Mouse (Mus musculus) heart, adult 2 months (tissue): ENCODE results near the gene Dok3. TPM values are rescaled to one million over a fixed set of nuclear protein-coding genes. Genes with fewer than 3 reads are reported as not detected.

Experiments
- DNase-seq, 2 experiments: peaks; one replicate each; pipeline ENCODE4 v3.0.0; 2021
- H3K27ac ChIP-seq: fragments of 200-600 bp; 2 replicates; pipeline ENCODE4 v1.8.1; 2022
- H3K27me3 ChIP-seq: fragments of 200-500 bp; 2 replicates; pipeline ENCODE4 v1.6.1; 2012; ENCODE audit warnings: mild to moderate bottlenecking, low read length, inconsistent platforms, mixed read lengths; ENCODE audit not compliant: control insufficient read depth, insufficient read depth
- H3K36me3 ChIP-seq: fragments of 200-500 bp; 2 replicates; pipeline ENCODE4 v1.6.1; 2012; ENCODE audit warnings: low read length, inconsistent platforms; ENCODE audit not compliant: control insufficient read depth, insufficient read depth
- H3K4me1 ChIP-seq: fragments of 200-500 bp; 2 replicates; pipeline ENCODE4 v1.6.1; 2011; ENCODE audit warnings: low read length; ENCODE audit not compliant: control insufficient read depth, insufficient read depth
- H3K4me3 ChIP-seq: fragments of 200-600 bp; 2 replicates; pipeline ENCODE4 v1.8.1; 2022
- H3K79me2 ChIP-seq: fragments of 200-500 bp; replicated peaks from 2 replicates; pipeline ENCODE4 v1.6.1; 2012; ENCODE audit warnings: mild to moderate bottlenecking, inconsistent platforms, low read length, moderate library complexity, mixed read lengths; ENCODE audit not compliant: control insufficient read depth, insufficient read depth
- H3K9ac ChIP-seq: fragments of 200-500 bp; 2 replicates; pipeline ENCODE4 v1.6.1; 2012; ENCODE audit warnings: low read depth, mild to moderate bottlenecking, control low read depth, inconsistent platforms, low read length, mixed read lengths
- CTCF ChIP-seq: fragments of 200-600 bp; IDR thresholded peaks from 2 replicates; pipeline ENCODE4 v1.8.1; 2022; ENCODE audit warnings: antibody characterized with exemption, mild to moderate bottlenecking, moderate library complexity
- EP300 ChIP-seq: fragments of 200-500 bp; IDR thresholded peaks from 2 replicates; pipeline ENCODE4 v1.6.1; 2011; ENCODE audit warnings: low read depth, low read length, control low read depth; ENCODE audit not compliant: insufficient read depth
- POLR2A ChIP-seq: fragments of 200-500 bp; IDR thresholded peaks from 2 replicates; pipeline ENCODE4 v1.6.1; 2011; ENCODE audit warnings: mild to moderate bottlenecking, low read depth, low read length, control low read depth; ENCODE audit not compliant: insufficient read depth
- WGBS: fragments of 180-500 bp; shearing (Covaris S2); methylation state at CpG from one replicate; pipeline ENCODE4 v1.1.7; 2018; 5-methylcytosine and 5-hydroxymethylcytosine counted together
- intact Hi-C: fragments of 180-260 bp; cut with DNase I; formaldehyde crosslinking; loops from one replicate; pipeline ENCODE4 v1.15.1; 2025
- polyA plus RNA-seq: library from polyadenylated mRNA; depleted of rRNA; stranded (reverse); fragments of >200 nt; gene quantifications from 2 replicates; pipeline ENCODE4 v1.2.3, GENCODE M21; 2012
- total RNA-seq, 2 experiments: library from RNA; stranded (reverse); gene quantifications; 2 replicates each; pipeline ENCODE4 v1.2.3; 2021

The Dok3 gene
- total and polyA plus RNA-seq, 3 experiments, result 1.9 to 7.3 (median 2.4) TPM

- H3K36me3 ChIP-seq, result no peaks in the 10 kb centered on the region
- H3K27ac ChIP-seq, result no peak overlapping the region
These were observed 20.6 kb downstream of the Dok3 start for GRCm38 (mm10) chr13:55508531-55508930.

GRCm38 (mm10) chr13:55507877-55508276, 21.2 kb downstream of the Dok3 start:
- TF ChIP-seq CTCF (no peak), POLR2A (no peak), EP300 (no peak)
- H3K27me3 ChIP-seq, result no peaks in the 10 kb centered on the region
- H3K79me2 ChIP-seq, result no peaks in the 10 kb centered on the region; the same call in 1 of the 2 replicates
- WGBS, result 79% methylated on average over 11 of the region's 11 CpGs
- no peaks in the 10 kb centered on the region for H3K36me3 ChIP-seq
- intact Hi-C loops, result no loop called here
- peaks cover 18% of the 10 kb centered on the region for H3K4me1 ChIP-seq
- H3K27ac ChIP-seq, result no peak overlapping the region
- no peak overlapping the region for H3K4me3 ChIP-seq
- no peak overlapping the region for H3K9ac ChIP-seq
- DNase-seq, result no peak

More at GRCm38 (mm10) chr13:55508531-55508930, 20.6 kb downstream of the Dok3 start:
- DNase-seq, result no peak
- Histone ChIP-seq H3K27me3 (no peaks in the 10 kb centered on the region), H3K9ac (no peak overlapping the region), H3K4me3 (no peak overlapping the region), H3K4me1 (peaks cover 18% of the 10 kb centered on the region), H3K79me2 (no peaks in the 10 kb centered on the region; the same call in 1 of the 2 replicates)
- 95% methylated on average over 10 of the region's 10 CpGs for WGBS
- intact Hi-C loops, result no loop called here
- TF ChIP-seq POLR2A, result no peak
- TF ChIP-seq CTCF, result no peak
- TF ChIP-seq EP300, result no peak

- no peak for DNase-seq
These were observed 22.4 kb downstream of the Dok3 start for GRCm38 (mm10) chr13:55506697-55507096.

DNA sequence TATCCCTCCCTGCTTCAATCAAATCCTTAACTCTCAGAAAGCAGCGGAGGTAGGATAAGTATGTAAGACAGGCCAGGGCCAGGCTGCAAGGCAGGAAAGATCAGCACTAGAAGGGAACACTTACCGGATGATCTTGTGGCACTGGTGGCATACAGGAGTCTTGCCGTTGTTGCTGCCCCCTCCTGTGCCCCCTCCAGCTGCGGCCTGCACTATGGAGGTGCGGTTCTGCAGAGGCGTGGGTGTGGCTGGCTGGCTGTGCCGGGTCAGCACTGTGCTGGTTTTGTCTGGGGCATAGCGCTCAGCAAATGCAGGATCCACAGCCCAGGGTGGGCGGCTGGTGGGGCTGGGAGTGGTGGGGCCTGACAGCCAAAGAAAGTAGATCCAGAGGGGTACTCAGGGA, 23.3 kb downstream of the Dok3 start:
- TF ChIP-seq POLR2A, result no peak
- TF ChIP-seq EP300, result no peak
- TF ChIP-seq CTCF, result no peak
- H3K9ac ChIP-seq, result no peak overlapping the region
- H3K4me1 ChIP-seq, result peaks cover 5% of the 10 kb centered on the region
- H3K27ac ChIP-seq, result no peak overlapping the region
- H3K36me3 ChIP-seq, result no peaks in the 10 kb centered on the region
- no peak overlapping the region for H3K4me3 ChIP-seq
- DNase-seq, result no peak
- no peaks in the 10 kb centered on the region; the same call in 1 of the 2 replicates for H3K79me2 ChIP-seq
- 94% methylated on average over 9 of the region's 9 CpGs for WGBS
- intact Hi-C loops, result no loop called here
- H3K27me3 ChIP-seq, result no peaks in the 10 kb centered on the region

More at GRCm38 (mm10) chr13:55506697-55507096, 22.4 kb downstream of the Dok3 start:
- intact Hi-C loops, result no loop called here
- H3K9ac ChIP-seq, result no peak overlapping the region
- WGBS, result 64% methylated on average over 10 of the region's 10 CpGs
- no peak overlapping the region for H3K4me3 ChIP-seq
- TF ChIP-seq EP300, result no peak
- TF ChIP-seq CTCF, result no peak
- no peak for TF ChIP-seq POLR2A
- no peaks in the 10 kb centered on the region for H3K27me3 ChIP-seq
- no peaks in the 10 kb centered on the region for H3K36me3 ChIP-seq
- H3K27ac ChIP-seq, result no peak overlapping the region
- H3K4me1 ChIP-seq, result peaks cover 12% of the 10 kb centered on the region
- H3K79me2 ChIP-seq, result no peaks in the 10 kb centered on the region; the same call in 1 of the 2 replicates

DNA sequence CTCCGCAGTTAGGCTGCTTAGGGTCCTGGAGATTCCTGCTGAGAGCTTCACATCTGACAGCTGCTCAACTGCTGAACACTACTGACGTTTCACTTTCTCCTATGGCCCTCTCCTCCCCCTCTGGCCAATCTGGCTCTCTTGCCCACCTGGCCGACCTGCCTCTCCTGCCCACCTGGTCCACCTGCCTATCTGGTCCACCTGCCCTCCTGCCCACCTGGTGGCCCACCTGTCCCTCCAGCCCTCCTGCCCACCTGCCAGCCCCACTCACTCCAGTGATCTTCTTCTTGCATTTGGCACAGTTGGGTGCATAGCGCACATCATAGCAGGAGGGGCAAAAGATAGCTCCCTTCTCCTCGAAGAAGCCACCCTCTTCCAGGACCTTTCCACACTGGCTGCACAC, 24.7 kb downstream of the Dok3 start:
- Histone ChIP-seq H3K27ac (no peak overlapping the region), H3K4me1 (no peaks in the 10 kb centered on the region), H3K9ac (no peak overlapping the region), H3K4me3 (no peak overlapping the region), H3K27me3 (no peaks in the 10 kb centered on the region), H3K36me3 (no peaks in the 10 kb centered on the region), H3K79me2 (no peaks in the 10 kb centered on the region; the same call in 1 of the 2 replicates)
- TF ChIP-seq EP300 (no peak), CTCF (no peak), POLR2A (no peak)
- WGBS, result 87% methylated on average over 5 of the region's 5 CpGs
- intact Hi-C loops, result no loop called here
- no peak for DNase-seq

DNA sequence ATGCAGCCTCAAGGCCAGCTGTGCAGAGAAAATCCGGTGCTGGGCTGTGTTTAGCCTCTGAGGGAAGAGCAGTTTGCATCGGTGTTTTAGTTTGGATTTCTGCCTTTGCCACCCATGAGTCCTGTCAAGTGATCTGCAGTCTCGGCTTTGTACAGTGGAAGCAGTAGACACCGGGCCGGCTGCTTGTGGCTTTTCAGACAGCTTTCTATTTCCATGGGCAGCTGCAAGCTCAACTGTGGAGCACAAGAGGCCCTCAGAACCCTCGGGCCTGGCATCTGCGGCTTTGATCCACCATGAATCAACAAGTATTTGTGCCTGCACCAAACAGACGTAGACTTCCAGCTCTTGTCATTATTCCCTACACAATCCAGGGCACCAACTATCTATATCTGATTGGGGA, 26.7 kb downstream of the Dok3 start:
- DNase-seq, result no peak
- 82% methylated on average over 8 of the region's 8 CpGs for WGBS
- no peaks in the 10 kb centered on the region for H3K4me1 ChIP-seq
- H3K9ac ChIP-seq, result no peak overlapping the region
- H3K27ac ChIP-seq, result no peak overlapping the region
- TF ChIP-seq CTCF (no peak), EP300 (no peak), POLR2A (no peak)
- no peaks in the 10 kb centered on the region for H3K79me2 ChIP-seq
- H3K4me3 ChIP-seq, result no peak overlapping the region
- H3K36me3 ChIP-seq, result no peaks in the 10 kb centered on the region
- intact Hi-C loops, result no loop called here
- no peaks in the 10 kb centered on the region for H3K27me3 ChIP-seq
